Mouse (Mus musculus) kidney, adult 2 months (tissue): ENCODE measurements around the gene Sptbn1. TPM values are rescaled to one million over a fixed set of nuclear protein-coding genes. Genes with fewer than 3 reads are reported as not detected.

Experiments used
- DNase-seq: peaks from one replicate; pipeline ENCODE4 v3.0.0; 2021
- H3K27ac ChIP-seq: fragments of 200-500 bp; 2 replicates; pipeline ENCODE4 v1.5.1; 2012; ENCODE audit warnings: low read depth, low read length, control low read depth, inconsistent platforms; ENCODE audit not compliant: insufficient read depth
- H3K27me3 ChIP-seq: fragments of 200-500 bp; replicated peaks from 2 replicates; pipeline ENCODE4 v1.6.1; 2012; ENCODE audit warnings: mild to moderate bottlenecking, moderate library complexity, low read length, inconsistent platforms; ENCODE audit not compliant: control insufficient read depth, insufficient read depth
- H3K36me3 ChIP-seq: fragments of 200-500 bp; 2 replicates; pipeline ENCODE4 v1.6.1; 2012; ENCODE audit warnings: mild to moderate bottlenecking, moderate library complexity, low read length, inconsistent platforms; ENCODE audit not compliant: control insufficient read depth, insufficient read depth
- H3K4me1 ChIP-seq: fragments of 200-500 bp; 2 replicates; pipeline ENCODE4 v1.6.1; 2011; ENCODE audit warnings: low read length; ENCODE audit not compliant: control insufficient read depth, insufficient read depth
- H3K4me3 ChIP-seq: fragments of 200-500 bp; 2 replicates; pipeline ENCODE4 v1.5.1; 2011; ENCODE audit warnings: mild to moderate bottlenecking, low read depth, low read length, control low read depth; ENCODE audit not compliant: insufficient read depth
- CTCF ChIP-seq: fragments of 200-500 bp; conservative IDR thresholded peaks from 2 replicates; pipeline ENCODE4 v1.5.1; 2011; ENCODE audit warnings: low read depth, mild to moderate bottlenecking, control low read depth, low read length, moderate library complexity, mixed read lengths; ENCODE audit not compliant: insufficient read depth, insufficient read length
- POLR2A ChIP-seq: fragments of 200-500 bp; IDR thresholded peaks from one replicate; pipeline ENCODE4 v1.6.1; 2011; ENCODE audit warnings: low read depth, low read length, control low read depth
- WGBS: fragments of 180-500 bp; shearing (Covaris S2); methylation state at CpG from one replicate; pipeline ENCODE4 v1.1.7; 2018; 5-methylcytosine and 5-hydroxymethylcytosine counted together
- polyA plus RNA-seq: library from polyadenylated mRNA; depleted of rRNA; stranded (reverse); fragments of >200 nt; gene quantifications from 2 replicates; pipeline ENCODE4 v1.2.3, GENCODE M21; 2012; rRNA removed

Gene Sptbn1
- polyA plus RNA-seq: 118 and 140 TPM in 2 replicates

- DNase-seq: peak; percentile 94
- TF ChIP-seq CTCF: no peak
- TF ChIP-seq POLR2A: peak; percentile 80
- Histone ChIP-seq H3K4me1 (peaks cover 12% of the 10 kb centered on the region; the same call in 1 of the 2 replicates), H3K36me3 (no peaks in the 10 kb centered on the region), H3K27ac (peak within 1 kb of the TSS; percentile 95), H3K4me3 (peak within 1 kb of the TSS; percentile 99), H3K27me3 (no peaks in the 10 kb centered on the region)
- under 1% methylated on average over 51 of the region's 81 CpGs for WGBS
Observed at GRCm38 (mm10) chr11:30267892-30268647, at the start of gene Sptbn1. Sptbn1 (minus strand) TSS chr11:30268175.

GRCm38 (mm10) chr11:30294279-30294678 lies 26.3 kb upstream of the Sptbn1 start:
- TF ChIP-seq CTCF (no peak), POLR2A (no peak)
- Histone ChIP-seq H3K27ac (no peak overlapping the region), H3K4me3 (no peak overlapping the region), H3K27me3 (no peaks in the 10 kb centered on the region), H3K36me3 (no peaks in the 10 kb centered on the region), H3K4me1 (peaks cover 15% of the 10 kb centered on the region; the same call in 1 of the 2 replicates)
- no peak for DNase-seq

- TF ChIP-seq CTCF (no peak), POLR2A (no peak)
- H3K36me3 ChIP-seq: no peaks in the 10 kb centered on the region
- peaks cover 15% of the 10 kb centered on the region; the same call in 1 of the 2 replicates for H3K4me1 ChIP-seq
- H3K27me3 ChIP-seq: no peaks in the 10 kb centered on the region
- WGBS: 86% methylated on average over 3 of the region's 3 CpGs
- no peak overlapping the region for H3K4me3 ChIP-seq
- H3K27ac ChIP-seq: peak overlapping the region; percentile 96; the same call in 1 of the 2 replicates
- DNase-seq: no peak
Observed at GRCm38 (mm10) chr11:30292221-30293160, 24.5 kb upstream of the Sptbn1 start.

GRCm38 (mm10) chr11:30291155-30291554 lies 23.2 kb upstream of the Sptbn1 start:
- H3K4me1 ChIP-seq: peaks cover 15% of the 10 kb centered on the region; the same call in 1 of the 2 replicates
- 39% methylated on average over 8 of the region's 8 CpGs for WGBS
- no peaks in the 10 kb centered on the region for H3K36me3 ChIP-seq
- peak overlapping the region; percentile 96 for H3K27ac ChIP-seq
- DNase-seq: peak; percentile 84
- no peaks in the 10 kb centered on the region for H3K27me3 ChIP-seq
- TF ChIP-seq POLR2A: no peak
- no peak overlapping the region for H3K4me3 ChIP-seq

- Histone ChIP-seq H3K27ac (peak overlapping the region; percentile 1), H3K4me3 (no peak overlapping the region), H3K27me3 (no peaks in the 10 kb centered on the region), H3K4me1 (peaks cover 15% of the 10 kb centered on the region; the same call in 1 of the 2 replicates), H3K36me3 (no peaks in the 10 kb centered on the region)
- WGBS: 64% methylated on average over 7 of the region's 7 CpGs
- no peak for DNase-seq
- TF ChIP-seq CTCF: no peak
- TF ChIP-seq POLR2A: no peak
Observed at GRCm38 (mm10) chr11:30289470-30290431, 21.8 kb upstream of the Sptbn1 start.

- Histone ChIP-seq H3K4me3 (no peak overlapping the region), H3K27me3 (no peaks in the 10 kb centered on the region), H3K27ac (no peak overlapping the region; the same call in 1 of the 2 replicates), H3K4me1 (peaks cover 11% of the 10 kb centered on the region; the same call in 1 of the 2 replicates), H3K36me3 (no peaks in the 10 kb centered on the region)
- TF ChIP-seq POLR2A (no peak), CTCF (no peak)
- DNase-seq: no peak
- WGBS: 75% methylated on average over 2 of the region's 2 CpGs
Observed at GRCm38 (mm10) chr11:30288075-30288474, 20.1 kb upstream of the Sptbn1 start.
